Mouse (Mus musculus): Measurements from ENCODE around the gene Mical3. TPM values are rescaled to one million over a fixed set of nuclear protein-coding genes. Genes with fewer than 3 reads are reported as not detected.

Mical3 gene
- total RNA-seq, 2 experiments from 2014 or later = 26.4 to 89.3 TPM

GRCm38 (mm10) chr6:121093662-121094408 lies 37.0 kb downstream of the Mical3 start:
- ATAC-seq (replicated peaks; ENCODE audit: low FRiP score, low TSS enrichment, poor library complexity, severe bottlenecking) = peak; percentile 83

DNA sequence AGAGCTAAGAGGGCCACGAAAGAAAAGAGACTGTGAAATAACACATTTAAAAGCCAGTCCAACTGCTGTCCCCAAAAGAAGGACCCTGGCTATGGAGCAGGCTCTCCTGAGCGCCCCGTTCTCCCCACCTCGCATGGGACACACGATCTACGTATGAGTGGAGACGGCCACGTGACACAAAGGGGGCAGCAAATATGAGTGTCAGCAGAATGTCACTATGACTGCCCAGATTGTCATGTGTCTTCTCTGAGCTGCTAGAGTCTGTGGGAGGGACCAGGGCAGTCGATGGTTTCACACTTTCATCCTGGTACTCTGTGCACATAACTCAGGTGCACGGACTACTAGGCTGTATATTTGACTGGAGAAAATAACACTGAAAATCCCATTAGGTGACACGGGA lies 40.0 kb downstream of the Mical3 start:
- ATAC-seq (replicated peaks; ENCODE audit: low FRiP score, low TSS enrichment, poor library complexity, severe bottlenecking) = no peak

- no peak for ATAC-seq (replicated peaks; ENCODE audit: low FRiP score, low TSS enrichment, poor library complexity, severe bottlenecking)
Observed at GRCm38 (mm10) chr6:121087586-121088245, 43.1 kb downstream of the Mical3 start.

DNA sequence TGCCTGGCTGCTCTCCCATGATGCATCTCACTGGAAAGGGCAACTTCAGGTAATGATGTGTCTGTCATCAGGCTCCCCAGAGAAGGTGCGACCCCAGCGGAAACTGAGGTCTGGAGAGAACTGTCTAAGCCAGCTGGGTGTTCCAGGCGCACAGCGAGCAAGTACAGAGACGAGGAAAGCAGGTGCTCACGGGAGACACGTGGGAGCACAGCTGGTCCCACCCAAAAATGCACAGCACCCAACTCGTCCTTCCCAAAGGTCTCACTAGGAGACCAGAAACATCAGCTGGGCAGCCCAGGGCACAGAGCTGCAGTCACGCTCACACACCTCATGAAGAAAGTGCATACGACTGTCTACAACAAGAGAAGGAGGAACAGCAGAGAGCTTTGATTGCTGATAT lies 43.7 kb downstream of the Mical3 start:
- ATAC-seq (replicated peaks; ENCODE audit: low FRiP score, low TSS enrichment, poor library complexity, severe bottlenecking) = no peak

GRCm38 (mm10) chr6:121086226-121086625 lies 44.6 kb downstream of the Mical3 start:
- ATAC-seq (replicated peaks; ENCODE audit: low FRiP score, low TSS enrichment, poor library complexity, severe bottlenecking) = no peak

GRCm38 (mm10) chr6:121084050-121084480 lies 46.7 kb downstream of the Mical3 start:
- ATAC-seq (replicated peaks; ENCODE audit: low FRiP score, low TSS enrichment, poor library complexity, severe bottlenecking) = peak; percentile 84

DNA sequence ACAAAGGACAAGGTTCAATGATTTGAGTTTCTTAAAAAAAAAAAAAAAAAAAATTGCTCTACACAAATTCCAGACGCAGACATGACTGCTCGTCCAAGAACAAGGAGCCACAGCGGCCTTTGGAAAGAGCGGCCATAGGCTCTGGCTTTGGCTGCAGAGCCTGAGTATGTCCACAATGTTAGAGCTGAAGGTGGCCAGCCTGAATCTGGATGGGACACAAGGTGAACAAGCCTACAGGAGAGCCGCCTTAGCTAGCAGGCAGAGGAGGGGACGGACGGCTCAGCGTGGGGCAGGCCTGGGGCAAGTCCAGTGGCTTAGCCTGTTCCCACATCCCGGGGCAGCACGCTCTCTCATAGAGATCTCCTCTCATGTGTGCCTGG lies 48.7 kb downstream of the Mical3 start:
- no peak for ATAC-seq (replicated peaks; ENCODE audit: low FRiP score, low TSS enrichment, poor library complexity, severe bottlenecking)

- no peak for ATAC-seq (replicated peaks; ENCODE audit: low FRiP score, low TSS enrichment, poor library complexity, severe bottlenecking)
Observed at GRCm38 (mm10) chr6:121081288-121082093, 49.3 kb downstream of the Mical3 start.

DNA sequence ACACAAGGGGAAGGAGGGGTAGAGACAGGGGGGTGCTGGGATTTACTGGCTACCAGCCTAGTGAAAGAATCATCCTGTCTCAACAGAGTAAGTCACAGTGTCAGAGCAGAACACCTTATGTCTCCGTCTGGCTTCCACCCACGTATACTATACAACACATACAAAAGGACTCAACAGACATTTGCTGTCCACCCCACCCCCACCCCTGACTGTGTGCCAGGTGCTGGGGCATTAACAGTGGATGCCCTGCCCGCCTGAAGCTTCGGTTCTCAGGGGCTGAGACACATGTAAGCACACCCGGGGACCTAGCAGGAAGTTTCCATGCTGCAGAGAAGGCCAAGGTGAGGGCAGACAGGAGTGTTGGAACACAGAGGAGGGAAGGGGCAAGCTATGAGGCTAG lies 52.6 kb downstream of the Mical3 start:
- ATAC-seq (replicated peaks; ENCODE audit: low FRiP score, low TSS enrichment, poor library complexity, severe bottlenecking) = no peak

- peak; percentile 35; the same call in 1 of the 2 replicates for ATAC-seq (replicated peaks; ENCODE audit: low FRiP score, low TSS enrichment, poor library complexity, severe bottlenecking)
Observed at GRCm38 (mm10) chr6:121076929-121077566, 53.8 kb downstream of the Mical3 start.

DNA sequence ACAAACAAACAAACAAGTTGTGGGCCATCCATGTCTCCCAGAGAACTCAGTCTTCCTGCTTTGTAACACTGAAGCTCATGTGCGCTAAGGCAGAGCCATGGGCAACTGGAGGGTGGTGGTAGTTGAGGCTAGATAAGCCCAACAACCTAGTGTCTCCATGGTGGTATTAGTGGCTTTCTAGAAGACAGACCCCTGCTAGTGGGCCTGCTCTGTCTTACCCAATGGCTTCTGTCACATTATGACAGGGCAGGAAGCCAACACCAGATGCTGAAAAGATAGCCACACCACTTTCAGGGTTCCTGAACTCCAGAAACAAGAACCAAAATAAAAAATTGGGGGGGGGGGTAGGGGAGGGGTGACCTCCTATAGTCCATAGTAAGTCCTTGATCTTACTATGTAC lies 55.0 kb downstream of the Mical3 start:
- no peak for ATAC-seq (replicated peaks; ENCODE audit: low FRiP score, low TSS enrichment, poor library complexity, severe bottlenecking)

- ATAC-seq (replicated peaks; ENCODE audit: low FRiP score, low TSS enrichment, poor library complexity, severe bottlenecking) = no peak
Observed at GRCm38 (mm10) chr6:121073312-121073711, 57.5 kb downstream of the Mical3 start.

GRCm38 (mm10) chr6:121072615-121073014 lies 58.2 kb downstream of the Mical3 start:
- no peak for ATAC-seq (replicated peaks; ENCODE audit: low FRiP score, low TSS enrichment, poor library complexity, severe bottlenecking)

GRCm38 (mm10) chr6:121070584-121071230 lies 60.1 kb downstream of the Mical3 start:
- 0 out of 2 replicates have a peak, but pooled peaks have one; percentile 12 for ATAC-seq (replicated peaks; ENCODE audit: low FRiP score, low TSS enrichment, poor library complexity, severe bottlenecking)

DNA sequence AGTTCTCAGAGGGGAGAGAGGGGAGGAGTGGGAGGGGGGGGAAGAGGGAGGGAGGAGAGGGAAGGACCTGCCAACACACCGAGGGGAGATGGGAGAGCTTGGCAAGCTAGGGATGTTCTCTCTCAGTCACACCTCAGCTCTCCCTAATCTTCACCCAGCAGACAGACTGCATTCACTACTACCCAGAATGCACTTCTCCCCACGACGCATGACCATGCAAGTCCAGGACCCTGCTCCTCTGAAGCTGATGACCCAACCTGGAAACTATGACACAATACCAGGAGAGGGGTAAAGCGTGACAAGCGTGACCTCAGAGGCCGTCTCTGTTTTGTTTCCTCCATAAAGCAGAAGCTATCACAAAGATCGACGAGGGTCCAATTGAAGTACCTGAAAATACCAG lies 61.6 kb downstream of the Mical3 start:
- peak; percentile 44 for ATAC-seq (replicated peaks; ENCODE audit: low FRiP score, low TSS enrichment, poor library complexity, severe bottlenecking)

DNA sequence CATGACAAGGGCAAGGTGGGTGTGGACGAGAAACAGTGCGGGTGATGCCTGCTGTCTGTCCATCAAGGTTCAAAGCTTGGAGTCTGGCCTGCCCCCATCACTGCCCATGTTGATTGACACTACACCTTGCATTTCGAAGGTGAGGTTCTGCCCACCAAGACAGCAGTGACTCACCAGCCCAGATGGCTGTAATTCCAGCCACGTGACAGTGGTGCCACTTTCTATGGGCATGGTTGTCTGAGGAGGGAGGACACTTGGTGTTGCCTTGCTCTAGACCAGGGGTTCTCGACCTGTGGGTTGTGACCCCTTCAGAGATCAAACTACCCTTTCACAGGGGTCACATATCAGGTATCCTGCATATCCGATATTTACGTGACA lies 62.7 kb downstream of the Mical3 start:
- no peak for ATAC-seq (replicated peaks; ENCODE audit: low FRiP score, low TSS enrichment, poor library complexity, severe bottlenecking)

DNA sequence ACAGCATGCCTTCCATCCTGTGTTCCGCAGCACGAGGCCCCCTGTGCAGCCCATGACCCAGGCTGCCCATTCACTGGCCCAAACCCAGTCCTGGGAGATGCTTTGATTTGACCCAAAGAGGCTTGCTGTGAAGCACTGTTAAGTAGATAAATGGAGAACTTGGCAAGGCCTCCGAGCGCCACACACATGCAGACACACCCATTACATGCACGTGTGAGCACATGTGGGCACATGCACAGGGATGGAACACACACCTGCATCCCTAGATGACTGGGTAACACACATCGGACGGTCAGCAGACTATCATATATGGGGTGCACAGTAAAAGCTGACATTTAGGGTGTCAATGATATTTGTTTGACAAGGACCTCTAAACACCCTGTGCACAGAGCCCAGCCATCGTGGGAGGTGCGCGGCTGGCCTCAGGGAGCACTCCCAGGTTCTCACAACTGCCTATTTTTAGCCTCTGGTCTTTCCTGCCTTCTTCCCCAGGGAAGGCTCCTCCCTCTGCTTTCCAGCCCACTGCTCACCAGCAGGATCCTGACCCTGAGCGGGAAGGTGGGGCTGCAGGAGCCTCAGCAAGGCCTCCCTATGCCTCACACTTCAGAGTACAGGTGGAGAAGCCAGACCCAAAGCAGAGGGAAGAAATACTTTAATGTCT lies 63.2 kb downstream of the Mical3 start:
- no peak for ATAC-seq (replicated peaks; ENCODE audit: low FRiP score, low TSS enrichment, poor library complexity, severe bottlenecking)

GRCm38 (mm10) chr6:121066761-121067160 lies 64.0 kb downstream of the Mical3 start:
- no peak for ATAC-seq (replicated peaks; ENCODE audit: low FRiP score, low TSS enrichment, poor library complexity, severe bottlenecking)
